Mouse (Mus musculus) forebrain, postnatal 0 days (tissue): ENCODE measurements around the gene Trappc12. TPM values are rescaled to one million over a fixed set of nuclear protein-coding genes. Genes with fewer than 3 reads are reported as not detected.
"Not testable (repeated sequence)": the region's sequence is repeated elsewhere in the genome, so short reads cannot be mapped to it uniquely, and the experiment has no call there.

ENCODE experiments used
- ATAC-seq: fragments of 200-750 bp; cut with Nextera tagmentation; 2 replicates; pipeline ENCODE4 v1.8.0; 2017; ENCODE audit warnings: mild to moderate bottlenecking, moderate library complexity
- DNase-seq: peaks from one replicate; pipeline ENCODE4 v3.0.0-alpha.2; 2015
- H3K27ac ChIP-seq: fragments of 300-500 bp; sonication (generic); 2 replicates; pipeline ENCODE4 v1.5.1; 2014; ENCODE audit warnings: low read depth, mild to moderate bottlenecking, antibody characterized with exemption, low read length, moderate library complexity, mixed read lengths
- H3K27me3 ChIP-seq: fragments of 300-500 bp; sonication (generic); 2 replicates; pipeline ENCODE4 v1.6.1; 2014; ENCODE audit warnings: mild to moderate bottlenecking, low read length, mixed read lengths; ENCODE audit not compliant: insufficient read depth
- H3K36me3 ChIP-seq: fragments of 300-500 bp; sonication (generic); 2 replicates; pipeline ENCODE4 v1.6.1; 2014; ENCODE audit warnings: mild to moderate bottlenecking, moderate library complexity; ENCODE audit not compliant: insufficient read depth
- H3K4me1 ChIP-seq: fragments of 300-500 bp; sonication (generic); 2 replicates; pipeline ENCODE4 v1.6.1; 2014; ENCODE audit warnings: antibody characterized with exemption; ENCODE audit not compliant: insufficient read depth
- H3K4me2 ChIP-seq: fragments of 300-500 bp; sonication (generic); 2 replicates; pipeline ENCODE4 v1.6.1; 2014; ENCODE audit warnings: low read depth, mild to moderate bottlenecking, moderate library complexity
- H3K4me3 ChIP-seq: fragments of 300-500 bp; sonication (generic); 2 replicates; pipeline ENCODE4 v1.5.1; 2014; ENCODE audit warnings: low read depth, low read length, mixed read lengths
- H3K9ac ChIP-seq: fragments of 300-500 bp; sonication (generic); 2 replicates; pipeline ENCODE4 v1.6.1; 2014; ENCODE audit warnings: mild to moderate bottlenecking
- H3K9me3 ChIP-seq: fragments of 300-500 bp; sonication (generic); 2 replicates; pipeline ENCODE4 v1.6.1; 2016; ENCODE audit warnings: low read length
- CTCF ChIP-seq: sonication (generic); IDR thresholded peaks from 2 replicates; pipeline ENCODE4 v1.5.1; 2016; ENCODE audit warnings: antibody characterized with exemption, control low read depth, low read depth
- WGBS: fragments of 180-500 bp; shearing (Covaris S2); extraction: QIAGEN DNeasy Blood & Tissue Kit; methylation state at CpG from one replicate; pipeline ENCODE4 v1.1.7; 2014; 5-methylcytosine and 5-hydroxymethylcytosine counted together
- polyA plus RNA-seq: library from polyadenylated mRNA; unstranded; fragments of >200 nt; fragmentation: Nextera tagmentation; extraction: Ambion mirVana; gene quantifications from 2 replicates; pipeline ENCODE4 v1.2.1, GENCODE M21; 2015
- total RNA-seq: library from RNA; depleted of rRNA; stranded (reverse); fragments of >200 nt; gene quantifications from 2 replicates; pipeline ENCODE4 v1.2.3, GENCODE M21; 2014

The Trappc12 gene
- total and polyA plus RNA-seq, 2 experiments from 2014 or later, result 37.8 to 55.6 TPM

DNA sequence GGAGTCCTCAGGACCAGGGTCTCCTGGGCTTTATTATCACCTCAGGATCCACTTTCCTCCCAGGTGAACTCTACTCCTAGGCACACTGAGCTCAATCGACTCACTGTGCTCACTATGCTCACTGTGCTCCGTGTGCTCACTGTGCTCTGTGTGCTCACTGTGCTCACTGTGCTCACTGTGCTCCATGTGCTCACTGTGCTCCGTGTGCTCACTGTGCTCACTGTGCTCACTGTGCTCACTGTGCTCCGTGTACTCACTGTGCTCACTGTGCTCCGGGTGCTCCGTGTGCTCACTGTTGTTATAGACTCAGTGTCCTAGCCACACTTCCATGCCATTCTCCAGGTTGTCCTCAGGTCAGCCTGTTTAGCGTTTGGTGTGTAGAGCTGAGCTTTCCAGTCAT, 19.7 kb upstream of the Trappc12 start:
- Histone ChIP-seq H3K4me1 (no peaks in the 10 kb centered on the region), H3K4me3 (no peak overlapping the region), H3K36me3 (peaks cover 14% of the 10 kb centered on the region), H3K9me3 (no peaks in the 10 kb centered on the region), H3K4me2 (no peak overlapping the region), H3K27me3 (no peaks in the 10 kb centered on the region), H3K9ac (no peak overlapping the region), H3K27ac (no peak overlapping the region)
- TF ChIP-seq CTCF, result no peak
- ATAC-seq (no peak), DNase-seq (no peak)
- 92% methylated on average over 7 of the region's 7 CpGs for WGBS

DNA sequence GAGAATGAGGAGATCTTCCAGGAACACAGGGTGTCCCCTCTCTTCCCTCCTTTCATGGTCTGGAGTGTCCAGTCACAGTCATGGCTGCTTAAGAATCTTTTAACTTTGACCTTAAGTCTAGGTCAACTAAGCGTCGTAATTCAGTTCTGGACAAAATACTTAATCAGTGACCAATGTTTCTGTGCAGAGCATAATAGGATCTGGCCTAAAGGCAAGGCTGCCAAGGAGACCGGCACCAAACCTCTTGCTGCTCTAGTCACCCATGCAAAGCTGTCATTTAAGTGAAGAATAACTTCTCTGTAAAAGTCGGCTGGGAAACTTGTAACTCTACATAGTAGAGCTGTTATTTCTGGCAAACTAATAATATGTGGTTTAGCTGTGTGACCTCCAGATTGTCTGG, 5.7 kb upstream of the Trappc12 start:
- no peak for TF ChIP-seq CTCF
- H3K9ac ChIP-seq, result no peak overlapping the region
- ATAC-seq, result no peak
- H3K4me3 ChIP-seq, result no peak overlapping the region
- no peaks in the 10 kb centered on the region for H3K9me3 ChIP-seq
- no peak overlapping the region for H3K4me2 ChIP-seq
- H3K4me1 ChIP-seq, result peaks cover 9% of the 10 kb centered on the region; the same call in 1 of the 2 replicates
- DNase-seq, result no peak
- 89% methylated on average over 4 of the region's 4 CpGs for WGBS
- H3K36me3 ChIP-seq, result no peaks in the 10 kb centered on the region
- no peaks in the 10 kb centered on the region for H3K27me3 ChIP-seq
- no peak overlapping the region for H3K27ac ChIP-seq

DNA sequence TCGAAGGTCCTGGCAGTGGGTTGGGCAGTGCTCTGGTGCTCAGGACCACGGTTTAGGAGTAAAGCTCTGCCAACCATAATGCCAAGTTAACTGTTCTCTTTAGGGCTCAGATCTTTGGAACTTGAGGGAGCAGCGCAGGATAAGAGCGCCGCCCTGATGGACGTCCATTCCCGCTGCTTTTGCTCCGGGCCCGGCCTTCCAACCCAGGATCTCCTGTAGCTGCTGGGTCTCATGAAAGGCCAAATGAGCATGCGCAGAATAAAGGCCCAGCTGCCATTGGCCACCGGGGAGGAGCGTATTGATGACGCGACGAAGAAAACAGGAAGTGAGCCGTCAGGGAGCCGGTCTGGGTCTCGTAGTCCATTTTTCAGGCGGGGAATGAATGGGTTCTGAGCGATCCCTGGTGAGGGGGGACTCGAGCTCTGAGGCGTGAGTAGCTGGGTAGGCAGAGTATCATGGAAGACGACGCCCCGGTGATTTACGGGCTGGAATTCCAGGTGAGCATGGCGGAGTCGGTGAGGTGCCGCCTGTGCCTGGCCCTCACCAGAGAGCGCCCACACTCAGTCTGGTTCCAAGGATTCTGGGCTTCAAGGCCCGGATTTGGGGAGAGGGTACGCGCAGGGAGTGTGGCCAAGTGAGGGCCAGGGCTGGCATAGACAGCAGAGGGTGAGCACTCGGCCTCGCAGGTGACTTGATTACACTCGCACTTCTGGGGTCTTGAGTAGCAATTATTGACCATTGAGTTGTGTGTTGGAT, 1.4 kb upstream of the Trappc12 start, which contains the start of gene Eipr1:
TSS of gene Eipr1 (plus strand) at position 296 of the 756 bp plus-strand sequence.
- Histone ChIP-seq H3K27me3 (no peaks in the 10 kb centered on the region), H3K27ac (peak within 1 kb of the TSS; percentile 54), H3K4me3 (peak within 1 kb of the TSS; percentile 71), H3K4me2 (peak within 1 kb of the TSS; percentile 87), H3K9me3 (no peaks in the 10 kb centered on the region), H3K36me3 (no peaks in the 10 kb centered on the region), H3K4me1 (peaks cover 21% of the 10 kb centered on the region; the same call in 1 of the 2 replicates), H3K9ac (peak within 1 kb of the TSS; percentile 69)
- ATAC-seq, result peak; percentile 94
- peak; percentile 25 for TF ChIP-seq CTCF
- 4% methylated on average over 36 of the region's 36 CpGs for WGBS
- peak; percentile 95 for DNase-seq

DNA sequence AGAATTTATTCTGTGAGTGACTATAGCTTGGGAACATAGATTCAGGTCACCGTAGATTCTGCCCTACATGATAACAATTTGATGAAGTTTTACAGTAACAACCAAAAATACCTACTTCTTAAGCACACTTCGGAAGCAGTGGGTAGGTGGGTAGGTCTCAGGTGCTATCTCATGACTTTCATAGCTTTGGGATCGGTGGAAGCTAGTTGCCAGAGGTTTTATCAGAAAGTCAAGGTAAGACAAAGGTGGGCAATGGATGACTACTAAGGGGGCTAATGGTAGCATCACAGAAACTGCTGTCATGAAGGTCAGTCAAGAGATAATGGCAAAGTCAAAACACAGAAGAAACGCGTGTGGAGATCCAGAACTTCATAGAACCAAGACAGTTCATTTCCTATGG, 604 bp upstream of the Trappc12 start:
- Histone ChIP-seq H3K9me3 (no peaks in the 10 kb centered on the region), H3K4me3 (no peak overlapping the region), H3K27ac (no peak overlapping the region), H3K27me3 (no peaks in the 10 kb centered on the region), H3K36me3 (peaks cover 6% of the 10 kb centered on the region), H3K4me2 (peak overlapping the region; percentile 87; the same call in 1 of the 2 replicates), H3K9ac (no peak overlapping the region), H3K4me1 (peaks cover 21% of the 10 kb centered on the region; the same call in 1 of the 2 replicates)
- TF ChIP-seq CTCF, result no peak
- ATAC-seq (no peak), DNase-seq (no peak)
- WGBS, result 98% methylated on average over 5 of the region's 5 CpGs

DNA sequence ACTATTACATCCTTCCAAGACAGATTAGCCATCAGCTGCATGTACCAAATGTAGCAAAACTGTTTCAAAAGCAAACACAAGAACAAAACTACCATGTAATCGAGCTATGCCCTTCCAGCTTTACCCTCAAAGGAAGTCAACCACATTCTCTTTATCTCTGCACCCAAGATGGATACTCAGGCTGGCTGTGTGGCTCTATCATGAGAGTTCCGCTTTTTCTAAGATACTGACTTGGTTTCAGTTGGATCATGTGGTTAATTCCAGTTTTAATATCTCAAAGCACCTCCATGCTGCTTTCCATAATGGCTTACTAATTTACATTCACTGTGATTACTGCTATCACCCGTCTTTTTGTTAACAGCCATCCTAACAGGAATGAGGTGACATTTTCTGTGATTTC, 6.9 kb downstream of the Trappc12 start:
- Histone ChIP-seq H3K4me2 (no peak overlapping the region), H3K27me3 (no peaks in the 10 kb centered on the region)

DNA sequence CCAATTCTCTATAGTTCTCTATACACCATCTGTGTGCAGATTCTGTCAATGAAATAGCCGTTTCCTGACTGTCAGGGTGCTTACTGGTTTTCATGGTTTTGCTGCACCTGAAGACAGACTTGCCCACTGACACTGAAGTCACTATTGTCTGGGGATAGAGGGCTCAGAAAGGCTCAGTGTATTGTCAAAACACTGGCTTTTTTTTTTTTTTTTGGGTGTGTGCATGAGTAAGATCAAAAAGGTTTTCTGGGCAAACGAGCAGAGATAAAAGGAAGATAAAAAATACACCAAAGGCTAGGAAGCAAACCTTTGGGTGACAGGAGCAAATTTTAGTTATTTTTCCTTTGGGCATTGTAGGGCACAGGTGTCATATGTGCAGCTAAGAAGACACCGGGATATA, 15.0 kb downstream of the Trappc12 start:
- Histone ChIP-seq H3K27ac (no peak overlapping the region), H3K9ac (no peak overlapping the region), H3K4me1 (no peaks in the 10 kb centered on the region), H3K27me3 (no peaks in the 10 kb centered on the region), H3K36me3 (peaks cover 38% of the 10 kb centered on the region), H3K4me3 (no peak overlapping the region), H3K9me3 (no peaks in the 10 kb centered on the region), H3K4me2 (no peak overlapping the region)
- ATAC-seq (no peak), DNase-seq (no peak)
- 89% methylated on average over 3 of the region's 3 CpGs for WGBS
- no peak for TF ChIP-seq CTCF

More for the DNA sequence above, 6.9 kb downstream of the Trappc12 start:
- WGBS, result 79% methylated on average over 3 of the region's 3 CpGs
- no peaks in the 10 kb centered on the region for H3K9me3 ChIP-seq
- H3K9ac ChIP-seq, result no peak overlapping the region; the same call in 1 of the 2 replicates
- ATAC-seq (no peak), DNase-seq (no peak)
- no peaks in the 10 kb centered on the region for H3K4me1 ChIP-seq
- no peak overlapping the region for H3K27ac ChIP-seq
- H3K4me3 ChIP-seq, result no peak overlapping the region
- H3K36me3 ChIP-seq, result peaks cover 14% of the 10 kb centered on the region
- no peak for TF ChIP-seq CTCF

DNA sequence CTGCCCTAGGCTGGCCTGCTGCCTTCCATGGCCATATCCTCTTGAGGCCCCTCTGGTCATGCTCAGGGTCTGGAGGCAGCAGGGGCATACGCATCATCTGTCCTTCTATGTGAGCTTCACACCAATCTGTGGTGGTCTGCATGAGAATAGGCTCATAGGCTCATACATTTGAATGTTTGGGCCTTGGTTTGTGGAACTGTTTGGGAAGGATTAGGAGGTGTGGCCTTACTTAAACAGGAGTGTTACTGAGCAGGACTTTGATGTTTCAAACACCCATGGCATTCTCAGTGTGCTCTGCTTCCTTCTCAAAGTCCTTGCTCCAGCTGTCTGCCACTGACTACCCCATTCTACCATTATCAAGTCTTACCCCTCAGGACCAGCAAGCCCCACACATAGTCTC, 16.0 kb downstream of the Trappc12 start:
- Histone ChIP-seq H3K4me2 (no peak overlapping the region), H3K9me3 (no peaks in the 10 kb centered on the region), H3K4me3 (no peak overlapping the region), H3K9ac (no peak overlapping the region), H3K27me3 (no peaks in the 10 kb centered on the region), H3K27ac (no peak overlapping the region), H3K36me3 (peaks cover 38% of the 10 kb centered on the region), H3K4me1 (no peaks in the 10 kb centered on the region)
- ATAC-seq, result no peak
- TF ChIP-seq CTCF, result no peak
- DNase-seq, result no peak
- WGBS, result 100% methylated on average over 1 of the region's 1 CpGs

DNA sequence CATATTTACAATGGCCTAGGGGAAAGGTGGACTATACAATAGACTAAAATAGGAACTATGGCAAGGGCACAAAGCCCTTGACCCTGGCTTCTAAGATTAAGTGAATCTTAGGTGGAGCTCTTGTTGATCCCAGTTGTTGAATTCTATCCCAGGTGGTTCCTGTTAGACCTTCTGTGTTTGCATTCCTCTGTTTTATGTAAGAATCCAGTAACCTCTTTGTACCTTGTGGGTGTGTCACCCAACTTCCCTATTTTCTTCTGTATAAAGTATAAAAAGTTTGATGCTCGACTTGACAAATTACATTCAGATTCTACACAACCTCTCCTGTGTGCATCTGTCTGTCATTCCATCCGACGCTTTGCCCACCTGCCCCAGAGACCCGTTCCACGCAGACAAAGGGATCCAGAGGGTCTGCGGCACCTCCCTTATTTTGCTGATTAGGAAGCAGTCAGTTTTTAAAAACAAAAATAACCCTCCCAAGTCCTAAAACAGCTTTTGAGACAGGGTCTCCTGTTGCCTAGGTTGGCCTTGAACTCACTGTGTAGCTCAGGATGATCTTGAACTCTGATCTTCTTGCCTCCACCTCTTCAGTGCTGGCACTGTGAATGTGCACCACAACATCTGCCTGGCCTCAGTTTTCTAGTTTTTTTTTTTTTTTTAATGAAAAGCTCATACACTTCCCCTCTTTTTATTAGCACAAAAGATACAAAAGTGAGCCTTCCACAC, 16.6 kb downstream of the Trappc12 start:
- not testable (repeated sequence) for H3K4me2 ChIP-seq, H3K4me1 ChIP-seq, ATAC-seq, H3K27ac ChIP-seq, H3K9ac ChIP-seq, H3K27me3 ChIP-seq, H3K9me3 ChIP-seq, H3K4me3 ChIP-seq, DNase-seq
- peaks cover 38% of the 10 kb centered on the region for H3K36me3 ChIP-seq
- 96% methylated on average over 6 of the region's 6 CpGs for WGBS
